Mouse (Mus musculus) adrenal gland, adult 2 months (tissue): ENCODE results near the gene Trib2. TPM values are rescaled to one million over a fixed set of nuclear protein-coding genes. Genes with fewer than 3 reads are reported as not detected.
A peak's percentile ranks its signal among the peaks of the same experiment; 100 is the strongest.

Experiments
- DNase-seq: peaks from one replicate; pipeline ENCODE4 v3.0.0; 2021
- long read RNA-seq: library from polyadenylated mRNA; stranded (forward); transcript quantifications from one replicate; pipeline ENCODE4 v2.0.0, GENCODE M21; 2021
- polyA plus RNA-seq: library from polyadenylated mRNA; depleted of rRNA; stranded (reverse); fragments of >200 nt; gene quantifications from 2 replicates; pipeline ENCODE4 v1.2.3, GENCODE M21; 2012; rRNA removed
- total RNA-seq, 2 experiments: library from RNA; stranded (reverse); gene quantifications; 2 replicates each; pipeline ENCODE4 v1.2.3; 2021

The Trib2 gene
- 10 to 100 TPM; 10.7 to 16.3 TPM for total RNA-seq
- polyA plus RNA-seq = 8.8 and 10.5 TPM in 2 replicates
- long read RNA-seq, full-length matches to known transcripts = 7 of 7 reads
- long read RNA-seq, partial matches to known transcripts = 0 of 7 reads
- long read RNA-seq, other reads (novel, unspliced or antisense) = 0 of 7 reads

DNA sequence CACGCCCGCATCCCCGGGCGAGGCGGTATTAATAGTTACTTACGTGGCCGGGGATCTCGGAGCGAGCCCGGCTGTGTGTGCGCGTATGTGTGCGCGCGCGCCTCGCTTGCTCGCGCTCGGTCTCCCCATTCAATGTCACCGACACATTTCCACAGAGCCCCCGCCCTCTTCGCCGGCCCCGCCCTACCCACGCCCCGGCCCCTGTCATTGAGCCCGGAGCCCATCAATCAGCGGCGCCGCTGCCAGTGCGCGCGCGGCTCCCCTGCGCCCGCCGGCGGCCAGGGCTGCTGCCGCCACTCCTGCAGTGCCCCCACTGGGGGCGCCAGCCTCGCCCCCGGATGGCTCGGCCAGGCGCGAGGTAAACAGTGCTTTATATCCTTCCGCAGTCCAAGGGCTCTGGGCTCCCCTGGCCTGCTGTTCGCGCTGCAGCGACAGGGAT is at the start of gene Trib2:
Trib2 (minus strand) TSS at position 183 of the 439 bp plus-strand sequence.
- DNase-seq = peak; percentile 97

DNA sequence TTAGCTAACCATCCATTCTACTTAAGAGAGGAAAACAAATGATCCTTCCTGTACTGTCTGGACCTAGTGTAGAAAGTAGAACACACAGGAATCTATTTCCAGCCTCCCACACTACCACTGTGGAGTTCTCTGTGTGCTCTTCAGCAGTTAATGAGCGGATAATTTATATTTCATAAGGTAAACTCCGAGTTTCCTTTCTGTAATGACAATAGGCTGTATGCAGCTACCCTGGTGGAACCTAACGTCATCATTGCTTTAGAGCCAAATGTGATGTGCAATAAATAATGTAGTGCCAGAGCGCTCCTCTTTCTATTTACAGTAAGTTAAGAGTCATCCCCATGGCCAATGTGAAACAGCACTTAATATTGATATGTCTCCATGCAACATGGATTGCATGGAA is 41.3 kb upstream of the Trib2 start:
- no peak for DNase-seq

DNA sequence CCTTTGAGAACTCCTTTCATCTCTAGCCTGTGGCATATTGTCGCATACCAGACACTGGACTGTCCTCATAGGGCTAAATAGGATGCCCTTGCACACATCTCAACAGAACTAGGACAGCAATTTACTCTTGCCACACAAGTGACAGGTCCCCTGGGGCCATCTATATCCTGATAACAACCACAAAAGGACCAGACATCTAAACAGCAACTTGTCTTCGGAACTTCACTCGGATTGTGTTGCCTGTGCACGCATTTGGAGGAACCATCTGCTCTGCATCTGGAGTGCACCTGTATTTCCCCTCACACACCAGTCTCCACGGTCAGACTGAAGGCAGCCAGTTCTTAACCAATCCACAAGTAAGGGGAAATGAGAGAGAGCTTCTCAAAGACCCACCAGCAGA is 39.2 kb upstream of the Trib2 start:
- no peak for DNase-seq

DNA sequence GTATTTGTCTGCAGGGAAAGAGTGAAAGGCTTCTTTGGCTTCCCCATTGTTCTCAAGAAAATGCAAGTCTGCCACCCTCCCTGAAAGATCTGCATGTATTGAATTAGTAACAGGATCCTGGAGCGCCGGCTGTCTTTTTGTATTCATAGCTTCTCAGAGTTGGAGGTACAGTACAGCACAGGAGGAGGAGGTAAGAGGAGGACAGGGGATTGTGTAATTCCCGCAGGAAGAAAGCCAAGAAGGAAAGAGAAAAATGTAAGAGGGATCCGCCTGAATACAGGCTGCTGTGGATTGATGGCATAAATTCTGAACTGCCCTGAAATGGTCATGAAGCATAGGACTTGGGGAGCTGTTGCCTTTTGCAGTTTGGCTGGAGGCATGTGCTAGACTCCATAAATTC is 36.1 kb upstream of the Trib2 start:
- peak; percentile 10 for DNase-seq

DNA sequence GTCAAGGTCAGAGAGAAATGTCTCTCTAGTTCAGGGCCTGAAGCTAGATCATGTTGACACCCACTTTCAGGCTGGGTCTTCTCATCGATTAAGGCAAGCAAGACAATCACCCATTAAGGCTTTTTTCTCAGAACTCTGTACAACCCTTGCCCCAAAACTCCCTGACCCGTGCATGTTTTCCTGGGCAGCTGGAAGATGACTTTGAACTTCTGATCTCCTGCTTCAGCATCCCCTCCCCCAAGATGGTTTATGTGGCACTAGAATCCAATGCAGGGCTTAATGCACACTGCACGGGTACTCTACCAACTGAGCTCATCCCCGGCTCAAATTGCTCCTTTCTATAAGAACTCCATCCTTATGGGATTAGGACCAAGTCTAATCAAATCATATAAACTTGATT is 35.3 kb upstream of the Trib2 start:
- no peak for DNase-seq

DNA sequence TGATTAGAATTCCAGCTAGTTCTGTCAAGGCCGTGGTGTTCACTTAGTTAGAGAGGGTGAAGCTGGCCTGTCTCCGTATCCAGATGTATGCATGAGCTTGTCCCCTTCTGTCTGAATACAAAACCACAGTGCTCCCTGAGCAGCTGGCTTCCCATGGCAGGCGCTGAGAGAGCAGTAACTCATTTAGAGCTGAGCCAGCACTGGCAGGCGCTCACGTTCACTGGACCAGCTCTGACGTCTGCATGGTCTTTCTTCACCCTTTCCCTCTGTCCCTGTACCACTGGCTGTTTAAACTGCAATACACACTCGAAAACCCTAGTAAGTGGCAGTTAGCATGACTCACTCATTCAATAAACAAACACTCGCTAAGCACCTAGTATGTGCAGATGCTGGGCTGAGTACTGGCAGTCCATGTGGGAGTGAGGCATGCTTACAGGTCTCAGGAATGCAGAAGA is 33.7 kb upstream of the Trib2 start:
- peak; percentile 57 for DNase-seq

DNA sequence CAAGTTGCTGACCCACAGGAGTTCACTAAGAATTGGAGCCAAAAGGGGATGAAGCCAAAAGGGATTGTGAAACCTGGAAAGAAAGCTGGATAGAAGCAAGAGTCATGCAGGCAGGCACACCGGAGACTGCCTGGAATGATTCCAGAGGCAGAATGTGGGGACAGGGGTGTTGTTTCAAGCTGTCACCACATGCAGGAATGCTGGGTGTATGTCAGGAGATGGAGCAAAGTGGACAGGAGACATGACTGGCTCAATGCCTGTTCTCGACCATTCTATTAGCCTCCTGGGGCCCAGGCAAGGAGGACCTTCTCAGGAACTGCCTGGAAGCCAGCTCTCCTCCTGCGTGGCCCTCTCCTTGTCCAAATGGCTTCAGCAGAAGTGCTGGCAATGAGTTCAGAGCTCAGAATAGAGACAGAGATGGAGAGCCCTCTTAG is 33.2 kb upstream of the Trib2 start:
- DNase-seq = peak; percentile 72

DNA sequence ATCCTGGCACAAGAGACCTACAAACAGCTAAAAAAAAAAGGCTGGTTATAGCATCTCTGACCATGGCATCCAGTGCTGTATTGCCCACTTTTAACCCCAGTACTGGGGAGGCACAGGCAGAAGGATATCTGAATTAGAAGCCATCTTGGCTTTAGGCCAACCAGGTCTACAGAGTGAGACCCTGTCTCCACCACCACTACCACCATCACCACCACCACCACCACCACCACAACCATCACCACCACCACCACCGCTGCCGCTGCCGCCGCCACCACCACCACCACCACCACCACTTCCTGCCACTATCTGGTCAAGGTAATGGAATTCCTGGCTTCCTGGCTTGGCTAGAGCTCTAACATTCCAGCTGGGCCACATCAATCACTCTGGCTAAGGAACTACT is 31.7 kb upstream of the Trib2 start:
- DNase-seq = no peak

DNA sequence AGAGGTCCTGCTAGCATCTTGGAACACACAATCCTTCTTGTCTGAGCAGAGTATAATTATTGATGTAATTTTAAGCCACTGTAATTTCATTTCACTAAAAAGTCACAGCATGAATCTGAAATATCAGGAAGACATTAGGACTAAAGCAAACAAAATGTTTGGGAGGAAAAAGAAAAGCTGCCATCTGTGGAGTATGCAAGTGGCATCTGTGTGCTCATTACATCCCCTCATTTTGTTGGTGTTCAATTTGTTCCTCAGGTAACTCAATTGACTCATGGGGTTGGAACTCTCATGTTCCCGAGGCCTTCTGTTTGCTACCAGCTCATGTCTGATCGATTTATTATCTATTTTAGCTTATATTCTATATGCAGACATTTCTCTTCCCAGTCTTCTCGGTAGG is 28.0 kb upstream of the Trib2 start:
- no peak for DNase-seq

DNA sequence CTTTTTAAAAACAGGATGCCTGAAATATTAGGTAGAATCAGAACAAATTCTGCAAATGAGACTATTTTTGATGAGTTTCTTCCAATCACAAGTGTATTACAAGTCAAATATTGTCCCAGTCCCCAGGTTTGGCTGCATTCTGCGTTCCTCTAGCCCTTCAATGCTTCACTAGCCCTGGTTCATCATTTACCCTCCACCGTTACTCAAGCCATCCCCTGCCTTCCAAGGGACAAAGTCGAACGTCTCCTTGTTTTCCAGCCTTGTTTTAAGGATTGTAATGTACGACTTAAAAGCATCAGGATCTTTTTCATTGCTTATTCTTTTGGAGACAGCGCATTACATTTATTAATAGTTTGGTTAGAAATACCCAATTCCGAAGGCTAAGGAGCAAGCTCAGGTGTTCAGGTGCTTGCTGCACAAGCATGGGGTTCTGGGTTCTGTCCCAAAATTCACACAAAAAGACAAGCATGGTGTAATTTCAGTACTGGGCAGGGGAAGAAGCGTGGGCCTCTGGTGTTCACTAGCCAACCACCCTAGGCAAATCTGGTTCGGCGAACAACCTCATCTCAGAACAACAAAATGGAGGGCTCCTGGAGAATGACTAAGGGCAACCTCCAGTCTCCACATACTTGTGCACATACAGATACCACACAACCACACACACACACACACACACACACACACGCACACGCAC is 24.3 kb upstream of the Trib2 start:
- DNase-seq = no peak

DNA sequence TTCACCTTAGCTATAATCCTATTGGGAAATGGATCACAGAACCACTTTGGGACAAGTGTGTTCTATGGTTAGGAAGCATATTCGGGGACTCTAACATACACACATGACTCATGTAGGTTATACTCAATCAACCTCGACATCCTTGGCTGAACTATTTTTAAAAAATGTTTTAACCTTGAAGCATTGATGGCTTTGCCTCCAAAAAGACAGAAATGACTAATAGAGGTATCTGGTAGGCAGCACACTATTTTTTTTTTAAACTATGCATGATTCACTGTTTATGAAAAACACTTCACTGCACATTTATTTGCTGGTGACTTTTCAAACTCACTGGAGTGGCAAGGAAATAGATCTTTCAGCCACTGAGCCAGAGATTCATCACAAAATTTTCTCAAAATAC is 21.5 kb upstream of the Trib2 start:
- peak; percentile 9 for DNase-seq

DNA sequence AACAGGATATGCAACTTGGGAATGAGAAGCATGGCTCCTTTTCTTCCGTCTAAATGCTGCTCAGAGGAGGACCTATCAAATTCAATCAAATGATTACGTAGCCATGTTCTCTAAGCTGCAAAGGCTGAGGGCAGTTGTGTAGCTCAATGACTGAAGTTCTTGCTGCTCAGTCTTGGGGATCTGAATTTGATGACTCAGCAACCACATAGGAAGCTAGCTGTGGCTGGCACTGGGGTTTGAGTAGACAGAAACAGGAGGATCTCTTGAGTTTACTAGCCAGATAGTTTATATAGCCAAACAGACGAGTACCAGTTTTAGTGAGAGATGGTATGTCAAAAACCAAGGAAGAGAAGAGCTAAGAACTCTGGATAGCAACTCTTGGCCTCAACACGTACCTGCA is 20.8 kb upstream of the Trib2 start:
- no peak for DNase-seq

DNA sequence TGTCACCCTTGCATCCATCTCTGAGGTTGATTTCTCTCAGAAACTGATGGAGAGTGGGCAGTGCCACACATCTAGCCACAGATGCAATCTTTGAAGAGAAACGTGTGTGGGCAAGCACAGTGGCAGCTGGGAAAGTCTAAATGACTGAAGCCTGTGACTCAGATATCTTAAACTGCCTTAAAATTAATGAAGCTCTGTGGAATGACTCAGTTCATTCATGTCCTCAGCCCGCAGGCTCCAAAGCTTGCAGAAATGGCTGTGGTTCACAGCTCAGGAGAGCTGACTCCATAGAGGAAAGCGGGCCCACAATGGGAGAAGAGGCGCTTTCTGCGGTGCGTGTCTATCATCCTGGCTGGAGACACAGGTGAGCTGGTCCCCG is 15.9 kb upstream of the Trib2 start:
- peak; percentile 29 for DNase-seq

DNA sequence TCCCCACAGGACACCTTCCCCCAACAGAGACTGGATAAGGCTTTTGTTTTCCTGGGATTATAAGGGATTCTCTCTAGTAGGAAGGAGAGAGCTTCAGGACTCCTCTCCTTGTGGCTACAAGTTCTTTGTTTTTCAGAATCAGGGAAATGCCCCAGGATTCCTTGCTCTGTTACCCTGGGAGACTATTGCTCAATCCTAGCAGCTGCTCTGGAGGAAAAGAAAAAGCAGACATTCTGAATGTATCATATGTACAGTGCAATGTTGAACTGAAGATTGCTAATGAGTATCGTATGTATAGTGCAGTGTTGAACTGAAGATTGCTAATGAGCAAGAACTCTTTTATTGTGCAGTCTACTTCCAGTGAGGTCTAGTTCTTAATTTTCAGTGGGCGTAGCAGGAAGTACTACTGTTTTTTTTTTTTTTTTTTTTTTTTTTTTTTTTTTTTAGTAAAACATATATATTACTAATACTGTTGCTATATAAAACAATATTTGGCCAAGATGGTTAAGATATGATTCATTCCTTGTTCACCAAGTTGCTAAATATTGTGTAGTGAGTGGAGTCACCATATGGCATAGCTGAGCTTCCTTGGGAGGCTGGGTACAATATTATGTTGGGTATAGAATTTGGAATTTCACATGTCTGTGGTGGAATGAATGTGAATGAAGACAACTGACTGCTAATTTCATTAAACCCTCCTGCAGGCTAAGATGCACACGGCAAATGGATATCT is 15.4 kb upstream of the Trib2 start:
- no peak for DNase-seq

DNA sequence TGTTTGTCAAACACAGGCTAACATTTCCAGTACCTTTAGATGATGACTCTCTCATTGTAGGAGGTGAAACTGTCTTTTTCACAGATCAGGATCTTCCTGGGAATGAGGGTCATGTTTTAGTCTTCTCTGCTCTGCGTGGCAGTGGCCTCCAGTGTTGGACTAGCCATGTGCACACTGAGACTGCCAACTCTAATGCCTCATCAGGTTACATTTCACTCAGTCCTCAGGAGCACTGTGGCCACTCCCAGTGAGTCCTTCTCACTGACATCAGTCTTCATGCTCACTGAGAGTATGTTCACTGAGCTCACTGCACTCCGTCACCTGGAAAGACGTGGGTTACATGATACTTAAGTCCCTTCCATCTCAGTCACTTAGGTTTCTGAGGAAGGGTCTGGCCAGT is 14.0 kb upstream of the Trib2 start:
- no peak for DNase-seq

DNA sequence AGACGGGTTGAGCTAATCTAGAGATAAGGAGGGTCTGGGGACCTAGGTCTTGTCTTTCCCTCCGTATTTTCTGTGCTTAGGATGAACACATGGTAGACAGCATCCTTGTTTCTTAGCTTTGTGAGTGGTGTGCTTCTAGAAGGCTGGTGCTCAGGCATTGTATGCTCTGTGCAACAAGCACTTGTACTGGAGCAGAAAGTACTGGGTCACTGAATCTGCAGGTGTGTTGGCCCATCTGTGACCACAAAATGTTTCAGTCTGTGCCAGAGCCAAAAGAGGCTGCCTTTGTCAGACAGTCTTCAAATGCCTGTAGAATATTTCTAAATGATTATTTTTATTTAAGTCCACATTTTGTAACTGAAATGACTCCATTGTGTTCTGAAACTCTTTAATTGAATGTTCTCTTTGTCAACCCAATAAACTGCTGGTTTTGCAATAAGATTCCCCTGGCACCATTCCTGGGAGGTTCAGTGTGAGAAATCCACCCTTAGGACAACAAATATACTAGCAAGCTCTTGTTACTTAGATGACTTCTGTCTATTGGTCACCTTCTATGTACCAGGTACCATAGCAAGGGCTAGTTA is 12.2 kb upstream of the Trib2 start:
- DNase-seq = no peak

DNA sequence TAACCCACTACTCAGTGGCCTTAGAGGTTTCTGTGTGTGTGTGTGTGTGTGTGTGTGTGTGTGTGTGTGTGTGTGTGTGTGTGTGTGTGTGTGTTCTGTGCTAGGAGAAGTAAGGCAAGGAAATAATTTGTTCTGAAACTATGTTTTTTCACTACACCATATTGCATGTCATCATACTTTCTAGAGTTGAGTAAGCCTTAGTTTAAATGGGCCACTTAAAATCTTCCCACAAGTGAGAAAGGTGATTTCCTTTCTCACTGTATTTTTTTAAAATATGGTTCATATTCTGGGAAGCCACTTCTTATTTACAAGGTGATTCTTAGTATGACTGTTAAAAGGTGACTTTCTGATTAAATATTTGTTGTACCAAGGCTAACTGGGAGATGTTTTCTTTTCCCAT is 4.3 kb upstream of the Trib2 start:
- no peak for DNase-seq

DNA sequence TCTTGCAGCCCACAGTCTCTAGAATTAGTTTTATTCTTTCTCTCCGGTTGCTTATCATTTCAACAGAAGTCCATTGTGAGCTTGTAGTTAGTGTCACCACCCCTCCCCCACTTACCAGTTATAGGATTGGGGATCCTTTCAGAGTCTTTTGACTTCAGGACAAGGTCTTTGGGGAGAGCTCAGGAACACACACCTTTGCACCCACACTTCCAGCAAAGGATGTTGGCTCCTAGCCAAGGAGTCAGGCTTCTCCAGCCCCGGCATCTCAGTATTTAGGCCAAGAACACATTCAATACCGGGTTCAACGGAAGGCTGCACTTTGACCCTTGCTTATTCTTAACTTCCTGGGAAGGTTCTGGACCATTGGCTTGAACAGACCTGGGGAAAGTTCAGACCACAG is 643 bp upstream of the Trib2 start:
- peak; percentile 34 for DNase-seq

DNA sequence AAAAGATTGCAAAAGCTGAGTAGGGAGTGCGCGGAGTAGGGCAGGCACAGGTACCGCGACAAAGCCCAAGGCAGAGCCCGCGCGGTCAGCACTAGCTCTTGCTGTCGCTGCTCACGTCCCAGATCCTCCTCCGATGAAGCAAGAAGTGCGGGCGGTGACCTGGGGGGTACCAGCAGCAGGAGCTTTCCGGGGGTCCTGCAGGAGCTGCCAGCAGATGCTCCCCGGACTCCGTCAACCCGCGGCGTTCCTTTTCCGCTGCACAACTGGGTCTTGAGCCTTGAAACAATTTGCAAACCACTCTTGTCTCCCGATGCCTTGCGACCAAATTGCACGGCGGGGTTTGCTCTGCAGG is 492 bp downstream of the Trib2 start:
- peak; percentile 68 for DNase-seq

DNA sequence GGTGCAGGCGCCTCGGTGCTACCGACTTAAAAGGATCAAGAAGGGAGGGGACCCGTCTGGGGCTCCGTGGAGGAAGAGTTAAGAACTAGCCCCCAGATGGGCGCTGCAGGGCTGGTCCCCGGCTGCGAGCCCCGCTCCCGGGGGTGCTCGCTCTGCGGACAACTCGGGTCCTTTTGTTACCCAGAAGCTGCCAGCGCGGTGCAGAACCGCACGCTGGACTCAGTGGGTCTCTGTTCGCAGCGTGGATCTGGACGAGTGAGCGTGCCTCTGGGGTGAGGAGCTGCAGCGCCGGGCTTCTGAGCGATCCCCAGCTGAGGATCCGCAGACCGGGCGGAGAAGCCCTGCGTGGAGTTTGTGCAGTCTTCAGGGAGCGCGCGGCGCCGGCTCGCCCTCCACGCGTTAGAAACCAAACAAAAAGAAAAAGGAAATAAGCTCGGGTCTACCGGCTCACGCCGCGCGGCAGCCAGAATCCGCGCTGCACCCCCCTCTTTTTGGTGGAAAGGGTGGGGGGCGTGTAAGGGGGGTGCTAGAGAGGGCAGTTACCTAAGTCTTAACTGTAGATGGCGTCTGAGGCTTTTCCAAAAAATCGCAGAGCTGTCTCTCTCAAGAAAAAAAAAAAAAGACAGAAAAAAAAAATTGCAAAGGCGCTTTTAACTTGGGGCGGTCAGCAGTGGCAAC is 1.0 kb downstream of the Trib2 start:
- peak; percentile 80 for DNase-seq

DNA sequence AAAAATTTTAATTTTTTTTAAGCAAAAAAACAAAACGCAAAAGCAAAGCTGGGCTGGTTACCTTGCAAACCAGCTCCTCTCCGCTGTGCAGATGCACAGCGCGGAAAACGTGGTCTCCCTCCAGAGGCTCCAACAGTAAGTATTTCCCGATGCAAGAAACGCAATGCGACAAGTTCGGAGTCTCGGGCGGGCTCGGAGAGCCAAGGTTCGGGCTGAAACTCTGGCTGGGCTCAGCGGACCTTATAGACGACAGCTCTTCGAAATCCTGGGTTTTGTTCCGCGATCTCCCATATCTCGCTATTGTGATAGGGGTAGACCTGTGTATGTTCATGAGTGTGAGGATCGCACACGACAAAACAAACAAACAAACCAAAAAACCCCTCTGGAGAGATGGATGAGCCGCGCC is 1.5 kb downstream of the Trib2 start:
- peak; percentile 61 for DNase-seq

DNA sequence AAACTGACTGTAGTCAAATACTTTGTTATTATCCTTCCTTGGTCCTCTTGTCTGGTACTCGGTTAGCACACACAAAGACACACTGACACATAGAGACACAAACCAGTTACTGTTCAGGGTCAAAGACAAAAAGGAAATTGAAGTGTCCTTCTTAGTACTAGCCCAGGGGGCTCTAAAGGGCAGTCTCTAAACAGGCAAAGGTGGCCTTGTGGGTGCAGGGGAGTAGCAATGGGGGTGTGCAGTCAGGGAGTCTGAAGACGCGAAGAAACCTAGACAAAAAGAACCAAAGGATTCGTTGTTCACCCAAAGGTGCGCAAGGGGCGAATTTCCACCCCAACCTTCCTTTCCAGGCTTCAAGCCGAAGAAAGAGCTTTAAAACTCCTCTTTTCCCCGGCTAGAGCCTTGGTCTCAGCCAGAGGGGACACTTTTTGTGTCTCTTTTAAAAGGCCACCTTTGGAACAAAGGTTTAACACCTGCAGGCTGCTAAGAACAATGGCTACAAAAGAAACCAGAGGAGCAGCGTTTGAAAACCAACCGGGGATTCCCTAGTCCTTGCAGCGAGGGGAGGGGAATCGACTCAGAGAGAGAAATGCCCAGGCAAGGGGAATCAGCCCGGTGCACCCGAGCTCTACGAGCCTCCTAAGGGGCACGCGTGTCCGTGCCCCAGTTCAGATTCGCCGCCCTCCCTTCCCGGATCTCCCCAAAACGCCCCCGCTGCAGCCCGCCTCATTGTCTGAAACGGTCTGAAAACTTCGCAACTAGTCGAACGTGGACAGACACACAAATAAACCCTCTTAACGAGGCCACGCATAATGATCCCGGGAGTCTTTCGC is 2.3 kb downstream of the Trib2 start:
- DNase-seq = peak; percentile 54
